Mouse (Mus musculus) neural tube, embryonic 14.5 days (tissue): ENCODE data around the gene Unc79. TPM values are rescaled to one million over a fixed set of nuclear protein-coding genes. Genes with fewer than 3 reads are reported as not detected.

Experiments used
- ATAC-seq: fragments of 200-750 bp; cut with Nextera tagmentation; 2 replicates; pipeline ENCODE4 v1.8.0; 2017; ENCODE audit warnings: low read depth, mild to moderate bottlenecking, moderate TSS enrichment, moderate library complexity
- H3K27ac ChIP-seq: fragments of 300-500 bp; sonication (generic); 2 replicates; pipeline ENCODE4 v1.5.1; 2014; ENCODE audit warnings: low read depth, mild to moderate bottlenecking, control low read depth, low read length, moderate library complexity, mixed read lengths
- H3K27me3 ChIP-seq: fragments of 300-500 bp; sonication (generic); 2 replicates; pipeline ENCODE4 v1.6.1; 2014; ENCODE audit warnings: low read length; ENCODE audit not compliant: control insufficient read depth, insufficient read depth
- H3K36me3 ChIP-seq: fragments of 300-500 bp; sonication (generic); 2 replicates; pipeline ENCODE4 v1.6.1; 2014; ENCODE audit warnings: low read length, mixed read lengths; ENCODE audit not compliant: control insufficient read depth, insufficient read depth
- H3K4me1 ChIP-seq: fragments of 300-500 bp; sonication (generic); 2 replicates; pipeline ENCODE4 v1.6.1; 2014; ENCODE audit warnings: low read length; ENCODE audit not compliant: control insufficient read depth, insufficient read depth
- H3K4me2 ChIP-seq: fragments of 300-500 bp; sonication (generic); 2 replicates; pipeline ENCODE4 v1.6.1; 2014; ENCODE audit warnings: mild to moderate bottlenecking, low read depth, low read length, control low read depth
- H3K4me3 ChIP-seq: fragments of 300-500 bp; sonication (generic); 2 replicates; pipeline ENCODE4 v1.5.1; 2014; ENCODE audit warnings: low read depth, low read length, control low read depth, mixed read lengths
- H3K9ac ChIP-seq: fragments of 300-500 bp; sonication (generic); replicated peaks from 2 replicates; pipeline ENCODE4 v1.6.1; 2014; ENCODE audit warnings: low read depth, mild to moderate bottlenecking, control low read depth, low read length, mixed read lengths
- H3K9me3 ChIP-seq: fragments of 300-500 bp; sonication (generic); 2 replicates; pipeline ENCODE4 v1.6.1; 2016; ENCODE audit warnings: low read length; ENCODE audit not compliant: control insufficient read depth
- WGBS: fragments of 180-500 bp; shearing (Covaris S2); extraction: QIAGEN DNeasy Blood & Tissue Kit; methylation state at CpG from one replicate; pipeline ENCODE4 v1.1.7; 2014; 5-methylcytosine and 5-hydroxymethylcytosine counted together
- polyA plus RNA-seq: library from polyadenylated mRNA; unstranded; fragments of >200 nt; fragmentation: Nextera tagmentation; extraction: Ambion mirVana; gene quantifications from 2 replicates; pipeline ENCODE4 v1.2.1, GENCODE M21; 2014

Unc79 gene
- 11.4 and 15.6 TPM in 2 replicates for polyA plus RNA-seq

GRCm38 (mm10) chr12:102948778-102949394 lies at the start of gene Unc79:
Unc79 (plus strand) TSS chr12:102948859.
- Histone ChIP-seq H3K9me3 (no peaks in the 10 kb centered on the region), H3K9ac (peak within 1 kb of the TSS; percentile 71), H3K4me2 (peak within 1 kb of the TSS; percentile 79), H3K27ac (peak within 1 kb of the TSS; percentile 98), H3K4me1 (peaks cover 19% of the 10 kb centered on the region; the same call in 1 of the 2 replicates), H3K36me3 (no peaks in the 10 kb centered on the region), H3K27me3 (no peaks in the 10 kb centered on the region), H3K4me3 (peak within 1 kb of the TSS; percentile 64)
- ATAC-seq, result peak; percentile 86
- under 1% methylated on average over 41 of the region's 48 CpGs for WGBS

GRCm38 (mm10) chr12:102899091-102899490 lies 49.6 kb upstream of the Unc79 start, which contains the start of gene Cox8c:
Cox8c (plus strand) TSS chr12:102899316.
- H3K27ac ChIP-seq, result no peak within 1 kb of the TSS
- no peaks in the 10 kb centered on the region for H3K36me3 ChIP-seq
- no peak within 1 kb of the TSS for H3K9ac ChIP-seq
- 91% methylated on average over 17 of the region's 17 CpGs for WGBS
- H3K9me3 ChIP-seq, result no peaks in the 10 kb centered on the region
- no peaks in the 10 kb centered on the region for H3K4me1 ChIP-seq
- no peak for ATAC-seq
- no peak within 1 kb of the TSS for H3K4me3 ChIP-seq
- H3K4me2 ChIP-seq, result no peak within 1 kb of the TSS
- no peaks in the 10 kb centered on the region for H3K27me3 ChIP-seq

GRCm38 (mm10) chr12:102908191-102908590 lies 40.5 kb upstream of the Unc79 start:
- Histone ChIP-seq H3K9me3 (no peaks in the 10 kb centered on the region), H3K9ac (no peak overlapping the region), H3K36me3 (no peaks in the 10 kb centered on the region), H3K27me3 (no peaks in the 10 kb centered on the region), H3K4me2 (no peak overlapping the region), H3K4me3 (no peak overlapping the region), H3K4me1 (no peaks in the 10 kb centered on the region), H3K27ac (no peak overlapping the region)
- no peak for ATAC-seq
- 50% methylated on average over 3 of the region's 3 CpGs for WGBS

DNA sequence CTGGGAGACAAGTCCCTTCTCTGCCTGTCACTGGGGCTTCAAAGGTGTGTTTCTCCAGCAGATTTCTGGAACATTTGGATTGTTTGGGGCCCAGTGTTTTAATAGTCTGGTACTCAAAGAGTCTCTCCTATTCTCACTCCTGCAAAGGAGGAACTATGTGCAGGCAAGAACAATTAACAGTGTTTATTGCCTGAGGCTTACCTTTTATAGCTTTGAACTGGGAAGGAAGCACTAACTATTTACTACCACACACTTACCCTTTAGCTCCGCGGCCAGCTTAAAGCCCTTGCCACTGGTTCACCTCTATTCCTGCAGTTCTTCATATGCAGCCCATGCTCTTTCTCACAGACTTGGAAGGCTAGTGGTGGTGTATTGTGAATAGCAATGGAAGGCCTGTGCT lies 32.6 kb upstream of the Unc79 start:
- H3K27ac ChIP-seq, result no peak overlapping the region
- H3K4me2 ChIP-seq, result no peak overlapping the region
- 17% methylated on average over 2 of the region's 2 CpGs for WGBS
- no peak for ATAC-seq
- H3K4me3 ChIP-seq, result no peak overlapping the region
- no peaks in the 10 kb centered on the region for H3K27me3 ChIP-seq
- no peaks in the 10 kb centered on the region for H3K36me3 ChIP-seq
- no peak overlapping the region for H3K9ac ChIP-seq
- no peaks in the 10 kb centered on the region for H3K9me3 ChIP-seq
- H3K4me1 ChIP-seq, result no peaks in the 10 kb centered on the region

GRCm38 (mm10) chr12:102929764-102930163 lies 18.9 kb upstream of the Unc79 start:
- WGBS, result 83% methylated on average over 4 of the region's 4 CpGs
- H3K9me3 ChIP-seq, result no peaks in the 10 kb centered on the region
- no peak overlapping the region for H3K4me2 ChIP-seq
- H3K9ac ChIP-seq, result no peak overlapping the region
- no peak overlapping the region for H3K4me3 ChIP-seq
- no peak for ATAC-seq
- H3K27me3 ChIP-seq, result no peaks in the 10 kb centered on the region
- H3K36me3 ChIP-seq, result no peaks in the 10 kb centered on the region
- H3K4me1 ChIP-seq, result no peaks in the 10 kb centered on the region
- no peak overlapping the region for H3K27ac ChIP-seq

GRCm38 (mm10) chr12:102930335-102930734 lies 18.3 kb upstream of the Unc79 start:
- no peaks in the 10 kb centered on the region for H3K4me1 ChIP-seq
- H3K36me3 ChIP-seq, result no peaks in the 10 kb centered on the region
- H3K9ac ChIP-seq, result no peak overlapping the region
- H3K27me3 ChIP-seq, result no peaks in the 10 kb centered on the region
- WGBS, result 74% methylated on average over 1 of the region's 1 CpGs
- ATAC-seq, result no peak
- H3K9me3 ChIP-seq, result no peaks in the 10 kb centered on the region
- H3K4me2 ChIP-seq, result no peak overlapping the region
- no peak overlapping the region for H3K4me3 ChIP-seq
- no peak overlapping the region for H3K27ac ChIP-seq

DNA sequence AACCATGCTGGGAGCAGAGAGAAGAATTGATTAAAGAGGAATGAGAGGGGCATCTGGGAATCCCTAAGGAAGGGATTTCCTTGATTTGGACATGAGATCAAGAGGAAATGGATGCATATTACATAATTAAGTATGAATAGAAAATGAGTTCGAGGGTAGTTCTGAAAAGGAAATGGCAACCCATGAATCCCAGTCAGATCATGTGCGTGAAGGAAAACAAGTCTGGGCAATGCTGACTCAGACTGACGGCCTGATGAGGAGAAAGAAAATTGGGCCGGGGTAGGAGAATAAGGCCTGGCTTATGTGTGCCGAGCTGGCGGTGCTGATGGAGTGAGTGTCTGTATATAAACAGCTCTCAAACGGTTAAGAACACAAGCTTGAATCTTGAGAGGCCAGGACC lies 17.9 kb upstream of the Unc79 start:
- WGBS, result 91% methylated on average over 7 of the region's 7 CpGs
- H3K27me3 ChIP-seq, result no peaks in the 10 kb centered on the region
- no peaks in the 10 kb centered on the region for H3K9me3 ChIP-seq
- H3K4me1 ChIP-seq, result no peaks in the 10 kb centered on the region
- H3K27ac ChIP-seq, result no peak overlapping the region
- H3K4me3 ChIP-seq, result no peak overlapping the region
- H3K9ac ChIP-seq, result no peak overlapping the region
- no peaks in the 10 kb centered on the region for H3K36me3 ChIP-seq
- no peak for ATAC-seq
- H3K4me2 ChIP-seq, result no peak overlapping the region

DNA sequence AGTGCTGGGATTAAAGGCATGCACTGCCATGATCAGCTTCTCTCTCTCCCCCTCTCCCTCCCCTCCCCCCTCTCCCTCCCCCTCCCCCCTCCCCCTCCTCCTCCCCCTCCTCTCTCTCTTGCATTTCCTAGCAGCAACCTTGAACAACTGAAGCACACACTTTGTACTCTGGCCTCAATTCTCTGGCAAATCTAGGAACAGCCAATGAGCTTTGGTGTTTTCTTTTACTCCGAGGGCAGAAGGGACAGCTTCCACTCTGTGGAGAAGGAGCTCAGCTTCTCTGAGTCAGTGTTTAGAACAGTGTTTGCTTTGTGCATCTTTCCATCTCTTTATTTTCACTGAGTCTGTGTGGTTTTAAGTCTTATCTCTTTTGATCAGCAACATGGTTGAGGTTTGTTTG lies 12.8 kb upstream of the Unc79 start:
- H3K4me2 ChIP-seq, result no peak overlapping the region
- no peaks in the 10 kb centered on the region for H3K27me3 ChIP-seq
- 44% methylated on average over 1 of the region's 1 CpGs for WGBS
- H3K4me1 ChIP-seq, result no peaks in the 10 kb centered on the region
- H3K9ac ChIP-seq, result no peak overlapping the region
- no peak for ATAC-seq
- H3K36me3 ChIP-seq, result no peaks in the 10 kb centered on the region
- no peak overlapping the region for H3K4me3 ChIP-seq
- no peaks in the 10 kb centered on the region for H3K9me3 ChIP-seq
- no peak overlapping the region for H3K27ac ChIP-seq

- H3K9me3 ChIP-seq, result no peaks in the 10 kb centered on the region
- H3K4me2 ChIP-seq, result no peak overlapping the region
- H3K4me1 ChIP-seq, result peaks cover 4% of the 10 kb centered on the region; the same call in 1 of the 2 replicates
- H3K27ac ChIP-seq, result no peak overlapping the region
- no peak overlapping the region for H3K4me3 ChIP-seq
- 94% methylated on average over 1 of the region's 1 CpGs for WGBS
- H3K36me3 ChIP-seq, result no peaks in the 10 kb centered on the region
- no peaks in the 10 kb centered on the region for H3K27me3 ChIP-seq
- no peak for ATAC-seq
- H3K9ac ChIP-seq, result no peak overlapping the region
Observed at GRCm38 (mm10) chr12:102945571-102945970, 3.1 kb upstream of the Unc79 start.
